Mouse (Mus musculus): ENCODE data around the gene Cnga4. TPM values are rescaled to one million over a fixed set of nuclear protein-coding genes. Genes with fewer than 3 reads are reported as not detected.

Cnga4 gene
- polyA plus RNA-seq, 1 experiment from 2014 or later, result 0.07 TPM

GRCm38 (mm10) chr7:105373509-105373908 is 30.9 kb upstream of the Cnga4 start:
- 73% methylated on average over 4 of the region's 4 CpGs for WGBS
- no peak for TF ChIP-seq CTCF (IDR thresholded peaks at IDR 0.05; ENCODE audit: low read depth)
- Histone ChIP-seq H3K9me3 (ENCODE audit: low read depth, low read length) (no peaks in the 10 kb centered on the region), H3K36me3 (ENCODE audit: insufficient read depth) (peaks cover 25% of the 10 kb centered on the region), H3K4me2 (no peak overlapping the region), H3K27me3 (ENCODE audit: insufficient read depth, low read length) (no peaks in the 10 kb centered on the region), H3K9ac (no peak overlapping the region), H3K4me1 (ENCODE audit: insufficient read depth) (no peaks in the 10 kb centered on the region), H3K4me3 (ENCODE audit: low read depth, low read length) (no peak overlapping the region), H3K27ac (ENCODE audit: low read depth) (no peak overlapping the region)
- ATAC-seq (ENCODE audit: insufficient read depth) (no peak), DNase-seq (no peak)

- H3K36me3 ChIP-seq (ENCODE audit: insufficient read depth), result peaks cover 30% of the 10 kb centered on the region
- no peak for DNase-seq
- no peak overlapping the region for H3K9ac ChIP-seq
- no peak overlapping the region for H3K27ac ChIP-seq (ENCODE audit: low read depth)
- no peaks in the 10 kb centered on the region for H3K9me3 ChIP-seq (ENCODE audit: low read depth, low read length)
- ATAC-seq (ENCODE audit: insufficient read depth), result no peak
- 93% methylated on average over 3 of the region's 3 CpGs for WGBS
- H3K4me1 ChIP-seq (ENCODE audit: insufficient read depth), result no peaks in the 10 kb centered on the region
- no peak overlapping the region for H3K4me2 ChIP-seq
- TF ChIP-seq CTCF (IDR thresholded peaks at IDR 0.05; ENCODE audit: low read depth), result no peak
- H3K27me3 ChIP-seq (ENCODE audit: insufficient read depth, low read length), result no peaks in the 10 kb centered on the region
- no peak overlapping the region for H3K4me3 ChIP-seq (ENCODE audit: low read depth, low read length)
Observed at GRCm38 (mm10) chr7:105373976-105374375, 30.4 kb upstream of the Cnga4 start.

- no peak within 1 kb of the TSS for H3K9ac ChIP-seq
Observed at GRCm38 (mm10) chr7:105374866-105375265, 29.5 kb upstream of the Cnga4 start, which contains the start of gene Gm5901. Gm5901 (plus strand) TSS chr7:105375038.

GRCm38 (mm10) chr7:105380329-105380728 is 24.0 kb upstream of the Cnga4 start:
- ATAC-seq (ENCODE audit: insufficient read depth) (no peak), DNase-seq (no peak)
- Histone ChIP-seq H3K4me1 (ENCODE audit: insufficient read depth) (no peaks in the 10 kb centered on the region), H3K4me3 (ENCODE audit: low read depth, low read length) (no peak overlapping the region), H3K9ac (no peak overlapping the region), H3K36me3 (ENCODE audit: insufficient read depth) (peaks cover 82% of the 10 kb centered on the region), H3K9me3 (ENCODE audit: low read depth, low read length) (no peaks in the 10 kb centered on the region), H3K27ac (ENCODE audit: low read depth) (no peak overlapping the region), H3K27me3 (ENCODE audit: insufficient read depth, low read length) (no peaks in the 10 kb centered on the region), H3K4me2 (no peak overlapping the region)
- TF ChIP-seq CTCF (IDR thresholded peaks at IDR 0.05; ENCODE audit: low read depth), result no peak
- WGBS, result 92% methylated on average over 3 of the region's 3 CpGs

More at GRCm38 (mm10) chr7:105374866-105375265, 29.5 kb upstream of the Cnga4 start, which contains the start of gene Gm5901:
- no peak within 1 kb of the TSS for H3K4me3 ChIP-seq (ENCODE audit: low read depth, low read length)
- WGBS, result 83% methylated on average over 1 of the region's 1 CpGs
- no peaks in the 10 kb centered on the region for H3K9me3 ChIP-seq (ENCODE audit: low read depth, low read length)
- DNase-seq (no peak), ATAC-seq (ENCODE audit: insufficient read depth) (no peak)
- no peak within 1 kb of the TSS for H3K27ac ChIP-seq (ENCODE audit: low read depth)
- no peak within 1 kb of the TSS for H3K4me2 ChIP-seq
- no peaks in the 10 kb centered on the region for H3K4me1 ChIP-seq (ENCODE audit: insufficient read depth)
- TF ChIP-seq CTCF (IDR thresholded peaks at IDR 0.05; ENCODE audit: low read depth), result no peak
- peaks cover 38% of the 10 kb centered on the region for H3K36me3 ChIP-seq (ENCODE audit: insufficient read depth)
- H3K27me3 ChIP-seq (ENCODE audit: insufficient read depth, low read length), result no peaks in the 10 kb centered on the region

- H3K9me3 ChIP-seq (ENCODE audit: low read depth, low read length), result no peaks in the 10 kb centered on the region
- H3K27me3 ChIP-seq (ENCODE audit: insufficient read depth, low read length), result no peaks in the 10 kb centered on the region
- H3K36me3 ChIP-seq (ENCODE audit: insufficient read depth), result peaks cover 70% of the 10 kb centered on the region
- no peak overlapping the region for H3K27ac ChIP-seq (ENCODE audit: low read depth)
- no peak overlapping the region for H3K9ac ChIP-seq
- no peak for TF ChIP-seq CTCF (IDR thresholded peaks at IDR 0.05; ENCODE audit: low read depth)
- H3K4me3 ChIP-seq (ENCODE audit: low read depth, low read length), result no peak overlapping the region
- WGBS, result 90% methylated on average over 2 of the region's 2 CpGs
- no peaks in the 10 kb centered on the region for H3K4me1 ChIP-seq (ENCODE audit: insufficient read depth)
- no peak overlapping the region for H3K4me2 ChIP-seq
- DNase-seq, result no peak
- no peak for ATAC-seq (ENCODE audit: insufficient read depth)
Observed at GRCm38 (mm10) chr7:105387696-105388095, 16.7 kb upstream of the Cnga4 start.

GRCm38 (mm10) chr7:105390236-105390635 is 14.1 kb upstream of the Cnga4 start:
- H3K27me3 ChIP-seq (ENCODE audit: insufficient read depth, low read length), result no peaks in the 10 kb centered on the region
- no peak overlapping the region for H3K9ac ChIP-seq
- peaks cover 45% of the 10 kb centered on the region for H3K36me3 ChIP-seq (ENCODE audit: insufficient read depth)
- H3K4me2 ChIP-seq, result no peak overlapping the region
- 90% methylated on average over 2 of the region's 2 CpGs for WGBS
- ATAC-seq (ENCODE audit: insufficient read depth) (no peak), DNase-seq (no peak)
- no peak overlapping the region for H3K27ac ChIP-seq (ENCODE audit: low read depth)
- no peak for TF ChIP-seq CTCF (IDR thresholded peaks at IDR 0.05; ENCODE audit: low read depth)
- H3K4me1 ChIP-seq (ENCODE audit: insufficient read depth), result no peaks in the 10 kb centered on the region
- H3K9me3 ChIP-seq (ENCODE audit: low read depth, low read length), result no peaks in the 10 kb centered on the region
- H3K4me3 ChIP-seq (ENCODE audit: low read depth, low read length), result no peak overlapping the region

GRCm38 (mm10) chr7:105394606-105395005 is 9.8 kb upstream of the Cnga4 start:
- no peak overlapping the region for H3K4me2 ChIP-seq
- H3K4me3 ChIP-seq (ENCODE audit: low read depth, low read length), result no peak overlapping the region
- no peak for DNase-seq
- no peak for TF ChIP-seq CTCF (IDR thresholded peaks at IDR 0.05; ENCODE audit: low read depth)
- ATAC-seq (ENCODE audit: insufficient read depth), result no peak
- no peaks in the 10 kb centered on the region for H3K27me3 ChIP-seq (ENCODE audit: insufficient read depth, low read length)
- peaks cover 6% of the 10 kb centered on the region for H3K36me3 ChIP-seq (ENCODE audit: insufficient read depth)
- no peak overlapping the region for H3K9ac ChIP-seq
- peaks cover 4% of the 10 kb centered on the region; the same call in 1 of the 2 replicates for H3K4me1 ChIP-seq (ENCODE audit: insufficient read depth)
- 53% methylated on average over 1 of the region's 1 CpGs for WGBS
- no peak overlapping the region for H3K27ac ChIP-seq (ENCODE audit: low read depth)
- no peaks in the 10 kb centered on the region for H3K9me3 ChIP-seq (ENCODE audit: low read depth, low read length)

Measured in lung, embryonic 14.5 days (tissue).